Mouse (Mus musculus): ENCODE measurements at regions not wholly inside any gene's neighbourhood (a gene's known extent, or its start where the extent isn't known, plus 50 kb on each side); places are given as distances from the start of the nearest gene placed in this dataset.
A peak's percentile ranks its signal among the peaks of the same experiment; 100 is the strongest.

DNA sequence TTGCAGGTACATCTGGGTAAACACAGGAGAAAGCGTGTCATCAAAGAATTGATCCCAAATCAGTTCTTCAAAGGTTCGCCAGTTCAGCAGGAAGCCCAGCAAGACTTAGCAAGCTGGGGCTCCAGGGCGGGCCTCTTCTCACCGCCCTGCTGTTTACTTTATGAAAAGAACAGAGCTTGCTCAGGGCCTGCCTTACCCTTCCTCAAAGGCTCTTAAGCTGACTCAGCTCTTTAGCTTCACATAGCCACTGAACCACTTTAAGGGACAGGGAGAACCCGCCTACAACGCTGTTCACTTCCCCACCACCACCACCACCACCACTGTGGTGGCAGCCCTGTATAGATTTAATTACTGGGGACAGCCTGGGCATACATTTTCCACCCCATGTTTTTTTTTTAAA lies 148.5 kb downstream of the Clic5 start:
- peak; percentile 16 for DNase-seq (ENCODE audit: low spot score)

DNA sequence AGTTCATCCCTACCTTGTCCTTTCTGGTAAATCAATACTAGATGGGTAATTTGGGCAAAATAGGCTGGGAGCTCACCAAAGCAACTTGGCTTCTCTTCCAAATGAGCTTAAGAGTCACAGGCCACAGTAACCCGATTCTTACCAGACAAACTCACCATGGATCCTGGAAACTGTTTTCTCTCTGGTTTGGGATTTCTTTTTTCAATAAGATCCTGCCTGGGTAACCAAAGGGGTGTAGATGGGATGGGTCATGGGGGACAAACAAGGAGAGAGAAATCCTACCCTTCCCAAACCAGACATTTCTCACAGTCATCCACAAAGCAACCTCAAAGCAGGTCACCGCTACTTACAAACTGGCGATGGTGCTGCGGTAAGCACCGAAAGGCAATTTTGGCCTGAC lies 148.9 kb downstream of the Clic5 start:
- no peak for DNase-seq (ENCODE audit: low spot score)

DNA sequence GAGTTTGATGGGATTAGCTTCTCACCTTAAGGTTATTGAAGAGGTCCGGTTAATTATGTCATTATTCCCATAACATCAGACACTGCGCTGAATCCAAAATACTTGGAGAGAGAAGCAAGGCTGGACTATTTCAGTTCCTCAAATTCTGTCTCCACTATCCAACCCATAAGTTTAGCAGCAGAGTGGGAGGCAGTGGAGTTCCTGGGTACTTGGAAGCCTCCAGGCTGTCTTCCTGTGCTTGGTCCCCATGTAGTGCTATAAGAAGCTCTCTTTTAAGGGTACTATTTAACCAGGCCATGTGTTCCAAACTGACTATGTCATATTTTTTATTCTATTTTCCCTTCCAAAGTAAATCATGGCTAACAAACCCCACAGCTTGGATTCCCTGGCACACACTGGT lies 156.2 kb downstream of the Clic5 start:
- no peak for DNase-seq (ENCODE audit: low spot score)

DNA sequence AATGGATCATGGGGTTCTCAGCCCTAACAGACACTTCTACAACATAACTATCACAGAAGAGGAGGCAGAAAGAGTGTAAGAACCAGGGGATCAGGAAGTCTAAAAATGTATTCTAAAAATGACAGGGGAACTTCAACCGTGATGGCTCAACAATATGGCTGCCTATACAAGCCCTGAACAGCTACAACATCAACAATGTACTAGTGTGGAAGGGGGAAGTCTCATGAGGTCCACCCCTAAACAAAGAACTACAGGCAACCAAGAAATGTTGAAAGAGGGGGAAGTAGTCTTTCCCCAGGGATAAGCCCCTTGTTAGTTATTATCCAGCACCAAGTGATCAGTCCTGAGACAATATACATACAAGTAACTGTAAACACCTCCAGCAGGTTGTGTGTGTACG lies 157.0 kb downstream of the Clic5 start:
- DNase-seq (ENCODE audit: low spot score), result no peak

DNA sequence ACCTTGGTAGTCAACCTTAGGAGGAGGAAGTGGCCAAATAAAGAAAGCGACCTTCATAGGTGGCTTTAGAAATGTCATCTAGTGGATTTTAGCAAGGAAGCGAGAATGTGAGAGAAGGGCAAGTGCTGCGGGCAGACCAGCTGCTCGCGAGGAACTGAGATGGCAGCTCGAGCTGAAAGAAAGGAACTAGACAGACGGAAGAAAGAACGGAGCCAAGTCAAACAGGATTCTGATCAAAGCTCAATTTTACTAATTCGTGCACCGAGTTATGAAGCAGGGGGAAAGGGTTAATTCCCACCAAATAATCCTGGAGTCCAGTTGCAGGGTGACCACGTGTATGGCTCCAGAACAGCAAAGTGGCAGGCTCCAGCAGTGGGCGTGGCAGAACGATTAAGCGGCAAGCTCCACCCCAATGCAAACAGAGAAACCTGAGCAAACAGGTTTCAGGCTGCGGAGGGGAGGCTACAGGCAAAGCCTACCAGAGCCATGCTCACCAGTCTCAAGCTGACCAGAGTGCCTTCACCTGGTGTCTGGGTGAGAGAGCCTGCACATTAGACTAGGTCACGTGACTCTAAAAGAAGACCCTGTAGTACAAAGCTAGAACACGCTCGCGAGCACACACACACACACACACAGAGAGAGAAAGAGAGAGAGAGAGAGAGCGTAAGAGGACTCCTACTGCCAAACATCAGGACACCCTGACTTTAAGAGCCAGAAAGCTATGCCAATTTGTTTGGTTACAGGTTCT lies 162.0 kb downstream of the Clic5 start:
- DNase-seq (ENCODE audit: low spot score), result peak; percentile 44

DNA sequence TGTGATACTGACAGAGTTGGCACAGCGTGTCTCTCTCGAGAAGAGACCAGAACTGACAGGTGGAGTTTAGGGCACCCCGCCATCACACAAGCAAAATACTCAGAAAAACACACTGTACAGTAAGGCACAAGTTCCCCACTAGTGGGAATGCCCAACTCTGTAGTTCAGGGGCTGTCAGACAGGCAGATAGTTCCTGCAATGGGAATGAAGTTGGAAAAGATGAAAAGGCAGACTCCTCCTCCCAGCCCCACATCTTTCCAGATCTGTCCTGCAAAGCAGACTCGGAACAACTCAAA lies 162.5 kb downstream of the Clic5 start:
- DNase-seq (ENCODE audit: low spot score), result no peak

DNA sequence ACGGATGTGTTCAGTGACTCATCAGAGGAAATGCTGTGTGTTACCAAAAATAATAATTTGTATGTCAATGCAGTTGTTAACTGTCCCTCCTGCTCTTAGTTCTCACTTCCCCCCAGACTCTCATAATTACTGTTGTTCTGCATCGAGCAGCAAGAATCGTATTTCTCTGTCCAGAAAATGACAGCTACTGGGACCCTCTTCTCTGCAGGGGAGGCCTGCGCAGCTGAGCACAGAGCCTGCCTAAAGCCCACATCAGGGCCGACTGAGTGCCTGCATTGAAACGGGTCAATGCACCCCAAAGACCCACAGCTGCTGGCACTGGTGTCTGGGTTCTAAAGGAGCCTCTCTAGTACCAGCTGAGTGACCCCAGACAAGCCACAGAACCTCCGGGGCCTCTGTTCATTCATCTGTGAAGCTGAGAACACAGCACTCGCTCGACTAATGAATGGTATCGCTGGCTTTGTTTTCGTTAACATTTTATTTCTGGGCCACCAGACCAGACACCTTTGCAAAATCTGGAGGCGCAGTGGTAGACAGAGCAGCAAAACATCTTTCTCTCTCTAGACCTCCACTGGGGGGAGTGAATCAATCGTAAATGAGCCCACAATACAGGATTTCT lies 163.2 kb downstream of the Clic5 start:
- DNase-seq (ENCODE audit: low spot score), result peak; percentile 40

DNA sequence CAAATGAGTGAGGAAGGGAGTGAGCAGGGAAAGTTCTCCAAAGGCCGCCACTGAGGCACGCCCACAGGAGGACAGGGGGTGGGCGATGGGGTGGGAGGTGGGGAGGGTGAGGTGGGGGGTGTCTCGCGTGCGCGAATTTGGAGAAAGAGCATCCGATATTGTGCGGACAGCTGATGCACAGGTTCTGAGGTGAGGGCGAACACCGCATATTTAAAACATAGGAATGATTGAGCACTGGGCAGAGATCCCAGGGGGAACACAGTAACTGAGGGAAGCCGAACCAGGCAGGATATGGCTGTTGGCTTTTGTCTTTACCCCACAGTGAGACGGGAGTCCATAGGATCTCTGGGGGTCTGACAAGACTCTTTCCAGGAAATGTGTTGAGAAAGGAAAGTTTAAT lies 163.8 kb downstream of the Clic5 start:
- DNase-seq (ENCODE audit: low spot score), result no peak

DNA sequence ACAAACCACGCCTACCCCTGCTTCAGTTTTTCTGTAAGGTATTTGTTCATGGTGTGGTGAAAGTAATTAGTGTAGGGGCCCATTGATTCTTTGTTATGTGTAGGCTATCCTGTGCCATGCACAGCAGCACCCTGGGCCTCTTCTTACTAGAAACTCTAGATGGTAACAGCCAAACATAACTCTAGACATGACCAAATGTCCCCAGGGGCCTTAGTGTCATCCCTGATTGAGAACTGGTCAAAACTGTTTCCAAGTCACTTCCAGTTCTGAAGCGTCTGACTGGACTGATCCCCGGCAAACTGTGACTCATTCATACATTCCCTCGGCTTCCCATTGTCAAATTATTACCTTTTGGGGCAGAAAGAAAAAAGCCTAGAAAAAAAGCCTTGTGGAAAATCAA lies 174.7 kb downstream of the Clic5 start:
- DNase-seq (ENCODE audit: low spot score), result no peak

DNA sequence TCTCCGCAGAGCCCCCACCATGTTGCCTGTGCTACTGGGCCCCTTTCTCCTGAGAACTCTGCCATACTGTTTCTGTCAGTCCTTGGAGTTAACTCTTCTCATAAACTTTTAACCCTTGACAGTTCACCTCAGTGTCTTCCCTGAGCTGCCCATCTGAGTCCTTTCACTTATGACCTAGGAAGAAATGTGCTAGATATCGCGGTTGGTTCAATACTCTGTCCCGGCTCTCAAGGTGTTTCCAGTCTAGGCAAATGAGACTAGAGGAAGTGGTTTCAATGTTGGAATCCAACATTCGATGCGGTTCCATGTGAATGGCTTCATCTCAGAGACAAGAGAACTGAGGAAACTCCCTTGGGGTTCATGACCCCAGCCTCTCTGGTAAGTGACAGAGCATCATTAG lies 176.1 kb downstream of the Clic5 start:
- no peak for DNase-seq (ENCODE audit: low spot score)

DNA sequence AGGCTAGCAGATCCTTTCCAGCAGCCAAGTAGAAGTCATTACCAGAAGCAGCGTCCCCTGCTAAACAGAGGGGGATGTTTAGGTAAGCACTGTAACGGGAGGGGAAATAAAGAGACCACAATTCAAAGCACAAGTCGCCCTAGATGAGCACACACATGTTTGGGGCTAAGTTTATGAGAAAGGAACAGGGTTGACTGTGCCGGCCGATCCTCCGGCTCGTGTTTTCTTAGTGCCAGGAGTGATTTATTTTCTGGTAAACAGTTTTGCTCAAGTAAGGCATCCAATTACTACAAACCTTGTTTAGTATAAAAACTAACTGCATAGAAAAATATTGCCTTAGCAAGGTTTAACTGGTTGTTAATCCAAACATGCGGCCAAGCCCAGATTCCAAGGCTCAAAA lies 178.1 kb downstream of the Clic5 start:
- no peak for DNase-seq (ENCODE audit: low spot score)

DNA sequence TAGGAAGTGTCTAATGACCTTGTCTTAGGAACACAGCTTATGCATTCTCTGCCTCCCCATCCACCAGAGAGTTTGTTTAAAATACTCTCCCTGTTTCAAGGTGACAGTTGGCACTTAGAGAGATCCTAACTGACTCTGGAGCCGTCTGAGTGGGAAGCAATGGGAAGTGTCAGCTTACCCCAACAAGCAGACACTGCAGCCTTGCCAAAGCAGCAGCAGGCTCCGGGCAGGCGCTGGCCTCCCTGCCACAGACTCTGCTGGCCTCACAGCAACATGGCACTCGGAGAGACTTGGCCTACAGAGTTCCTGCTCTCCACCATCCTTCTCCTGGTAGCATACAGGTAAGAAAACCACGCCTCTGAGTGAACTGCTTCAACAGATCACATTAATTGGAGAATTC lies 179.2 kb downstream of the Clic5 start:
- DNase-seq (ENCODE audit: low spot score), result no peak

DNA sequence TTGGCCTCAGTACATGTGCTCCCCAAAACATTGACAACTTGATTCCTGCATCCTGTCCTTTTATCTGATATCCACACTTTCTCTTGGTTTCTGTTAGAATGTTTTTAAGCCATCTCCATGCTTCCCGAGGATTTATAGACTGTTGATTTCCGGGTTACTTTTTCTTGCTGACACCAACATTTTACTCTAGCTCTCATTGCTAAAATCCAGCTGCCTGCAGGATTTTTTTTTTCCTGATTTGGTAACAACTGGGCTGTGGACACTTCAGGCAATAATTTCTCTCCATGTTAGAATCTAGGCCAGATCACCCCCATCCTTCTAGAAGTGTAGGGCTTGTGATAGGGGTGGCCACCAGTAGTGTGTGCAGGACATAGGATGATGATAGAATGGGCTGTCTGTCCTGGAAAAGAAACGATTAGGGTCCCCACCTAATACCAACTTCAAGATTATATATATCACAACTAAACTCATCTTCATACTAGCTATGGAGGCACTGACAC lies 182.6 kb downstream of the Clic5 start:
- no peak for DNase-seq (ENCODE audit: low spot score)

DNA sequence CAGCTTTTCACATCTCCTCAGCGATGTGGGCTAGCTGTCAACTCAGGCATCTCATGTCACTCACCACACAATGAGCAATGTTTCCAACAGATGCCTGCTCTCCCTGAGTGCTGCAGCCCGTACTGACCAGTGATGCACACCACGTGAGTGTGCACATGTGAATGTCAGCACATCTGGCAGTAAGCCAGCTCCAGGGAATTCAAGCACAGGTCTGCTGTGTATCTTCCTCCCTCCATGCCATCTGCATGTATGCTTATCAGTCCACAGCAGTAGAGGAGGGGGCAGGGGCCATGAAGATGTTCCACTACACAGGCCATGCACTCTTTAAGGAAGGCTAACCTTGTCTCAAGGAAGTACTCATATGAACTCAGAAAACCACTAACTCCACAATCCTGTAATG lies 183.2 kb downstream of the Clic5 start:
- DNase-seq (ENCODE audit: low spot score), result no peak

DNA sequence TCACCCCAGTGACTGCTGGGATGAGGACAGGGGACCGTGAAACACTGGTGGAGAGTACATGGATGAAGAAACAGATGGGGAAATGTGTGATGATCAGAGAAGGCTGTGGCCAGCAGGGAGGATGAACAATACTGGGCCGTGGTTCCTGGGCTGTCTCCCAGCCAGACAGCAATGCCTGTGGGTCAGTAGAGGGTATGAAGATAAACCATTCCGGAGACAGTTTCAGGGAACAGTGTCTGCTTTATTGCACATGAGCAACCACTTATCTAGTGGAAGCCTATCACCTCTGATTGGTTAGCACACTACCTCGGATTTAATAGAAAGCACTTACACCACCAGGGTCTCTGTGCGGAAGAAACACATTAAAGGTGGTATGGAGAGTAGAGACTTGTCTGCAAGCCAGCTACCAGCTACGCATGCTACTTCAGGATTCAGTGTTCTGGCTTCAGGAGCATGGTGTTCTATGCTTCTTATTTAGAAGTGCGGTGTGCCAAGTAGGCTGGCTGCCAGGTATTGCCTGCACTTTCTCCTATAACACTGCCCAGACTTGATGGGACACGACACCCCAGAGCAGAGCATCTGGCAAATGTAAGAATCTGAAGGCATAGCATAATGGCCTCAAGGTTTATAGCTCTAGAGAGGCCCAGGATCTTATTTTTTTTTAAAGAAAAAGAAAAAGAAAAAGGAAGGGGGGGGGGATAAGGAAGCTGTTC lies 185.5 kb downstream of the Clic5 start:
- DNase-seq (ENCODE audit: low spot score), result no peak

DNA sequence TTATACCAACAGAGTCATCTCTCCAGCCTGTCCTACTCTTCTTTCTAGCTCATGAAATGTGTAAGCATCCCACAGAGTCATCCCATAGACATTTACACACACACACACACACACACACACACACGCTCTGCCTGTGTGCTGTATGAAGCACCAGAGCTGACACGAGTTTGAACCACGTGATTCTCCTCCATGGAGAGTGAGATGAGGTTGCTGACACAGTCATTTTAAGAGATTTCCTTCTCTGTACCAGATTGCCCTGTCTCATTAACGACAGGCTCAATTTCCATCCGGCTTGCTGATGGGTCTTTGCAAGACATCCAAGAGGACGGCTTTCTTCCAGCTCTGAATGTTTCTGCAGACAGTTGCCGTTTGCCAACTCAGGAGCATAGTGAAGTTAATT lies 190.0 kb downstream of the Clic5 start:
- no peak for DNase-seq (ENCODE audit: low spot score)

DNA sequence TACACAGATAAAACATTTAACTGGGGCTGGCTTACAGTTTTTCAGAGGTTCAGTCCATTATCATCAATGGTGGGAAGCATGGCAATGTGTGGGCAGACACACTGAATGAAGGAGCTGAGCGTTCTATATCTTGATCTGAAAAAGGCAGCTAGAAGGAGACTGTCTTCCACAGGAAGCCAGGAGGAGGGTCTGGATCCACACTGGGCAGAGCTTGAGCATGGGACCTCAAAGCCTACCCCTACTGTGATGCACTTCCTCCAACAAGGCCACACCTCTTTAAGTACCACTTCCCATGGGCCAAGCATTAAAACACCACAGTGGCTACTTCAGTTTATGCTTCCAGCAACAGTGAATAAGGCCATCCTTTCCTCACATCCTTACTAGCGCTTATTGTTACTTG lies 200.5 kb downstream of the Clic5 start:
- DNase-seq (ENCODE audit: low spot score), result no peak

DNA sequence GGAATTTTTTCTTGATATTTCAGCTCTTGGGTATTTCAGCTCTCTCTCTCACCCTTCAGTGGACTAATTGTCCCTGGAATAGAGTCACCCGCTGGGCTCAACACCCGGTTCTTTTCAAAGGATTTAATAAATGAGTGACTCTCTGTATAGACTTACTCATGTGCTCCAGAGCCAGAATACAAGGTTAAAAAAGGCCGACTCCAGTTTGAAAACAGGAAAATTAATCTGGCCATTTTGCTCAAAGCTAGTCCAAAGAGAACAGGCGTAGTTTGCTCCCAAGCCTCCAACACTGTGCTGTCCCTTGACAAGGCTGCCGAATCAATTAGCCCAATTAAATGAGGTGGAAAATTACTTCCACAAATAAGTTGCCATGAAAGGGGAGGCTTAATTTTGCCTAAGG lies 209.4 kb downstream of the Clic5 start:
- DNase-seq (ENCODE audit: low spot score), result peak; percentile 36

DNA sequence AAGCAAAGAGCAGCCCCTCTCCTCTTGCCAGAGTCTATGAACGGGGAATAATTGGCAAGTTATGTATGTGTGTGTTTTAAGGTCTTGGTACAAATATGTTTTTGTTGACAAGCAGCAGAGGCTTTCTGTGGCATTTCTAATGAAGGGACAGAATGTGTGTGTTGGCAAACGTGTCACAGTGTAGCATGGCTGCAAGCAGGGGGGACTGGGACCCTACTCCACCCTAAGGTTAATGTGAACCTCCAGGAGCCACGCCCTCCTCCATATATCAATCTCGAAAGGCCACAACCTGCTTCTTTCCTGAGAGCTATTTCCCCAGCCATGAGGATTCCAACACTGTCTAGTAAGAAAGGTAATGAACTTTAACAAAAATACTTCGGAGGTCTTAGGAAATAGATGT lies 209.8 kb downstream of the Clic5 start:
- DNase-seq (ENCODE audit: low spot score), result no peak

DNA sequence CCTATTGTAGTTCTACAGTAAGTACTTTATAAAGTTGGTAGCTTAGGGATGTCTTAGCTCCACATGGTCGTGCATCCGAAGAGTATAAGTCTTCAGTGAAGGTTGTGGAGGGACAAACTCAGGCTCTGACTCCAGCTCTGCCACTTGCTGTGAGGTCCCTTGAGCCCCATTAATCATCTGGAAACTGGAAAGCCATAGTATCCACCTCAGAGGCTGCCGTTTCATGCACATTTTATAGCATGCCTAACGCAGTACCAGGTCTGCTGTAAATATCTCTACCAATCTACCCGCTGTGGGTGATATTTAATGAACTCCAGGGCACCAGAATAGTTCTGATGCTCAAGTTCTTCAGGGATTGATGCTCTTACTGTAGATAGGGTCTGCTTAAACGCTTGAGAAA lies 216.5 kb downstream of the Clic5 start:
- DNase-seq (ENCODE audit: low spot score), result no peak

DNA sequence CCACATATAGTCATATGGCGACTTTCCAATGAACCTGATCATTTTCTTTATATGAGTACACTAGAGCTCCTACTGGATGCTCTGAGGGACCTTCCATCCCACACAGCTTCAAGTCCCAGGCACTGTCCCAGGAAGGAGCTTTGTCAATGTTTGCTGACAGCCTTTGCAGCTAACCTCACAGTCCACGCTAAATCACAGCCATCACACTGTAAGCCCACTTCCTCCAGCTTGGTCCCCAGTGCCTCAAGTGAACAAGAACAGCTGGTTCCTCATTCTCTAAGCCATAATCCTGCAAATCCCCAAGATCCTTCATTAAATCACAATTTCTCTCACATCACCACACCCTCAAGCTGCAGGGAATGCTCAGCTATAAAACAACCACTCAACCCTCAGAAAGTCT lies 222.6 kb downstream of the Clic5 start:
- DNase-seq (ENCODE audit: low spot score), result no peak

DNA sequence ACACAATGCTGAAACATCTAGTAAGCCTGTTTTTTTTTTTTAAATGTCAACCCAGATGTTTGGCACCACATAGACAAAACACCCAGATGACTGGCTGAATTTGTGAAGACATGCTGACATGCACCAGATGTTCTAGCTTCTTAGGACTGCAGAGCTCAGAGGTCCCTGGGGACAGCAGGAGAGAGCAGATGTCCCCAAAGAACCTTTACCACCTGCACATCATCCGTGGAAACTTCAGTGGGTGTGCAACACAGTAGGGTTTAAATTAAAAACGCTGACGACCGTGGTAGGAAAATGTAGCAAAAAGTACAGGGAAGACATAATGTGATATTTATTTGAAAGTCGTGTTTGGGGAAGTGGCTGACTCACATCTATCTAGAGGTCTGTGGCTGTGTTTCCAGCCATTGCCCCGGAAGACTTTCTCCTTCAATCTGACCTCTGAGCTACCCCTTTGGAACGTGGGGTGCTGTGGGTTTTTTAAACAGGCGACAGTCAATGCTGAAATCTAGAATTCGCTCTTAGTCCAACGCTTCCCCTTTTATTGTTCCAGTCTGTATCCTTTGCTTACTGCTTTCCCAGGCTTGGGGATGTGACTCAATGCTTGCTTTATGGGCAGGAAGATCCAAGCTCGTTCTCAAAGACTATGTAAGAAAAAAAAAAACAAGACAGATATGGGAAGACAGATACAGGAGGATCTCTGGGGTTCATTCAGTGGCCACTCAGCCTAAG lies 230.5 kb downstream of the Clic5 start:
- DNase-seq (ENCODE audit: low spot score), result no peak

DNA sequence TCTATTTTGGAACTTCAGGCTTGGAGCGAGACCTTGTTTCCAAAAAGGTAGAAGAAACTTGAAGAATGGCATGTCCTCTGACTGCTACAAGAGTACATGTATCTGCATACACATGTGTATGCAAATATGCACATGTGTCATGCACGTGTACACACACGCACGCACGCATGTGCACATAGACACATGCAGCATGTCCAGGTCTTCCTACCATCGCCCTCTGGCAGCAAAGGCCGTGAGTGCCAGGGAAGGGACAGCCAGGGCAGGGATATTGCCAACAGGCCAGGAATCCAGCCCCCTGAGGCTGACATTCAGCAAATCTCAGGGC lies 231.0 kb downstream of the Clic5 start:
- no peak for DNase-seq (ENCODE audit: low spot score)
